Mouse (Mus musculus) lung, embryonic 14.5 days (tissue): ENCODE data around the gene Taok1. TPM values are rescaled to one million over a fixed set of nuclear protein-coding genes. Genes with fewer than 3 reads are reported as not detected.
"Not testable (repeated sequence)": the region's sequence is repeated elsewhere in the genome, so short reads cannot be mapped to it uniquely, and the experiment has no call there.

Experiments
- ATAC-seq: fragments of 200-750 bp; cut with Nextera tagmentation; 2 replicates; pipeline ENCODE4 v1.8.0; 2017; ENCODE audit warnings: mild to moderate bottlenecking, moderate TSS enrichment, moderate library complexity; ENCODE audit not compliant: insufficient read depth
- DNase-seq: peaks from one replicate; pipeline ENCODE4 v3.0.0-alpha.2; 2015
- H3K27ac ChIP-seq: fragments of 300-500 bp; sonication (generic); 2 replicates; pipeline ENCODE4 v1.5.1; 2014; ENCODE audit warnings: low read depth, mild to moderate bottlenecking, moderate library complexity
- H3K27me3 ChIP-seq: fragments of 300-500 bp; sonication (generic); 2 replicates; pipeline ENCODE4 v1.6.1; 2014; ENCODE audit warnings: low read length, control low read depth; ENCODE audit not compliant: insufficient read depth
- H3K36me3 ChIP-seq: fragments of 300-500 bp; sonication (generic); 2 replicates; pipeline ENCODE4 v1.6.1; 2014; ENCODE audit warnings: control low read depth; ENCODE audit not compliant: insufficient read depth
- H3K4me1 ChIP-seq: fragments of 300-500 bp; sonication (generic); 2 replicates; pipeline ENCODE4 v1.6.1; 2014; ENCODE audit warnings: antibody characterized with exemption, control low read depth; ENCODE audit not compliant: insufficient read depth
- H3K4me2 ChIP-seq: fragments of 300-500 bp; sonication (generic); 2 replicates; pipeline ENCODE4 v1.6.1; 2014; ENCODE audit warnings: mild to moderate bottlenecking
- H3K4me3 ChIP-seq: fragments of 300-500 bp; sonication (generic); 2 replicates; pipeline ENCODE4 v1.5.1; 2014; ENCODE audit warnings: low read depth, low read length
- H3K9ac ChIP-seq: fragments of 300-500 bp; sonication (generic); 2 replicates; pipeline ENCODE4 v1.6.1; 2014
- H3K9me3 ChIP-seq: fragments of 300-500 bp; sonication (generic); 2 replicates; pipeline ENCODE4 v1.6.1; 2016; ENCODE audit warnings: low read depth, low read length, control low read depth
- CTCF ChIP-seq: IDR thresholded peaks from 2 replicates; pipeline ENCODE4 v1.5.1; 2016; ENCODE audit warnings: antibody characterized with exemption, low read depth
- WGBS: fragments of 180-500 bp; shearing (Covaris S2); extraction: QIAGEN DNeasy Blood & Tissue Kit; methylation state at CpG from one replicate; pipeline ENCODE4 v1.1.7; 2014; 5-methylcytosine and 5-hydroxymethylcytosine counted together
- polyA plus RNA-seq: library from polyadenylated mRNA; unstranded; fragments of >200 nt; fragmentation: Nextera tagmentation; extraction: Ambion mirVana; gene quantifications from 2 replicates; pipeline ENCODE4 v1.2.1, GENCODE M21; 2014

The Taok1 gene
- 20.8 TPM in 2 replicates for polyA plus RNA-seq

GRCm38 (mm10) chr11:77607538-77608455, at the start of gene Taok1:
TSS of gene Taok1 (minus strand) at chr11:77607815.
- H3K27me3 ChIP-seq: no peaks in the 10 kb centered on the region
- ATAC-seq: peak; percentile 94
- no peaks in the 10 kb centered on the region for H3K9me3 ChIP-seq
- DNase-seq: peak; percentile 99
- H3K4me2 ChIP-seq: peak within 1 kb of the TSS; percentile 71
- 0 out of 2 replicates have a peak, but pooled peaks cover 6% of the 10 kb centered on the region for H3K4me1 ChIP-seq
- H3K4me3 ChIP-seq: peak within 1 kb of the TSS; percentile 95
- H3K9ac ChIP-seq: peak within 1 kb of the TSS; percentile 99
- H3K36me3 ChIP-seq: 0 out of 2 replicates have a peak, but pooled peaks cover 3% of the 10 kb centered on the region
- no peak for TF ChIP-seq CTCF
- WGBS: 1% methylated on average over 50 of the region's 71 CpGs
- peak within 1 kb of the TSS; percentile 97 for H3K27ac ChIP-seq

- WGBS: 90% methylated on average over 4 of the region's 4 CpGs
Measured at GRCm38 (mm10) chr11:77653406-77654190, 46.0 kb upstream of the Taok1 start.

GRCm38 (mm10) chr11:77652484-77652883, 44.9 kb upstream of the Taok1 start:
- Histone ChIP-seq H3K27me3 (no peaks in the 10 kb centered on the region), H3K9ac (no peak overlapping the region), H3K4me3 (no peak overlapping the region), H3K4me1 (no peaks in the 10 kb centered on the region), H3K4me2 (no peak overlapping the region), H3K27ac (no peak overlapping the region), H3K36me3 (no peaks in the 10 kb centered on the region), H3K9me3 (no peaks in the 10 kb centered on the region)
- WGBS: 57% methylated on average over 5 of the region's 6 CpGs
- ATAC-seq: no peak
- TF ChIP-seq CTCF: no peak
- DNase-seq: no peak

More at GRCm38 (mm10) chr11:77653406-77654190, 46.0 kb upstream of the Taok1 start:
- DNase-seq, H3K4me1 ChIP-seq, H3K27me3 ChIP-seq, H3K9me3 ChIP-seq, ATAC-seq, H3K9ac ChIP-seq, H3K4me2 ChIP-seq, H3K36me3 ChIP-seq, H3K27ac ChIP-seq, H3K4me3 ChIP-seq: not testable (repeated sequence)

- Histone ChIP-seq H3K4me1 (no peaks in the 10 kb centered on the region), H3K27me3 (no peaks in the 10 kb centered on the region), H3K27ac (no peak overlapping the region), H3K4me3 (no peak overlapping the region), H3K9me3 (no peaks in the 10 kb centered on the region), H3K36me3 (no peaks in the 10 kb centered on the region), H3K9ac (no peak overlapping the region), H3K4me2 (no peak overlapping the region)
- ATAC-seq: no peak
- WGBS: 73% methylated on average over 7 of the region's 7 CpGs
- no peak for DNase-seq
- TF ChIP-seq CTCF: no peak
Measured at GRCm38 (mm10) chr11:77648878-77649277, 41.3 kb upstream of the Taok1 start.

- no peaks in the 10 kb centered on the region for H3K9me3 ChIP-seq
- no peak overlapping the region for H3K4me3 ChIP-seq
- no peak for TF ChIP-seq CTCF
- no peaks in the 10 kb centered on the region for H3K36me3 ChIP-seq
- no peaks in the 10 kb centered on the region for H3K4me1 ChIP-seq
- no peak overlapping the region for H3K27ac ChIP-seq
- H3K9ac ChIP-seq: no peak overlapping the region
- H3K27me3 ChIP-seq: no peaks in the 10 kb centered on the region
- ATAC-seq (no peak), DNase-seq (no peak)
- H3K4me2 ChIP-seq: no peak overlapping the region
- WGBS: 75% methylated on average over 4 of the region's 4 CpGs
Measured at GRCm38 (mm10) chr11:77645481-77645880, 37.9 kb upstream of the Taok1 start.

GRCm38 (mm10) chr11:77641390-77641789, 33.8 kb upstream of the Taok1 start:
- H3K36me3 ChIP-seq: no peaks in the 10 kb centered on the region
- no peak overlapping the region for H3K4me3 ChIP-seq
- ATAC-seq (no peak), DNase-seq (no peak)
- TF ChIP-seq CTCF: no peak
- no peak overlapping the region for H3K9ac ChIP-seq
- WGBS: 80% methylated on average over 9 of the region's 9 CpGs
- H3K4me1 ChIP-seq: no peaks in the 10 kb centered on the region
- no peaks in the 10 kb centered on the region for H3K9me3 ChIP-seq
- H3K27me3 ChIP-seq: no peaks in the 10 kb centered on the region
- no peak overlapping the region for H3K27ac ChIP-seq
- no peak overlapping the region for H3K4me2 ChIP-seq

- peak; percentile 92 for DNase-seq
- peak; percentile 91 for TF ChIP-seq CTCF
- WGBS: 12% methylated on average over 8 of the region's 8 CpGs
- H3K27ac ChIP-seq: no peak overlapping the region
- H3K4me3 ChIP-seq: peak overlapping the region; percentile 28
- H3K27me3 ChIP-seq: no peaks in the 10 kb centered on the region
- ATAC-seq: peak; percentile 70; the same call in 1 of the 2 replicates
- peaks cover 3% of the 10 kb centered on the region for H3K4me1 ChIP-seq
- peak overlapping the region; percentile 64 for H3K4me2 ChIP-seq
- no peaks in the 10 kb centered on the region for H3K9me3 ChIP-seq
- H3K9ac ChIP-seq: peak overlapping the region; percentile 29
- no peaks in the 10 kb centered on the region for H3K36me3 ChIP-seq
Measured at GRCm38 (mm10) chr11:77630257-77630670, 22.6 kb upstream of the Taok1 start.
